Mouse (Mus musculus) lung, embryonic 14.5 days (tissue): ENCODE measurements around the gene Ptprs. TPM values are rescaled to one million over a fixed set of nuclear protein-coding genes. Genes with fewer than 3 reads are reported as not detected.

Source experiments
- ATAC-seq: fragments of 200-750 bp; cut with Nextera tagmentation; 2 replicates; pipeline ENCODE4 v1.8.0; 2017; ENCODE audit warnings: mild to moderate bottlenecking, moderate TSS enrichment, moderate library complexity; ENCODE audit not compliant: insufficient read depth
- DNase-seq: peaks from one replicate; pipeline ENCODE4 v3.0.0-alpha.2; 2015
- H3K27ac ChIP-seq: fragments of 300-500 bp; sonication (generic); 2 replicates; pipeline ENCODE4 v1.5.1; 2014; ENCODE audit warnings: low read depth, mild to moderate bottlenecking, moderate library complexity
- H3K27me3 ChIP-seq: fragments of 300-500 bp; sonication (generic); 2 replicates; pipeline ENCODE4 v1.6.1; 2014; ENCODE audit warnings: low read length, control low read depth; ENCODE audit not compliant: insufficient read depth
- H3K36me3 ChIP-seq: fragments of 300-500 bp; sonication (generic); 2 replicates; pipeline ENCODE4 v1.6.1; 2014; ENCODE audit warnings: control low read depth; ENCODE audit not compliant: insufficient read depth
- H3K4me1 ChIP-seq: fragments of 300-500 bp; sonication (generic); 2 replicates; pipeline ENCODE4 v1.6.1; 2014; ENCODE audit warnings: antibody characterized with exemption, control low read depth; ENCODE audit not compliant: insufficient read depth
- H3K4me2 ChIP-seq: fragments of 300-500 bp; sonication (generic); 2 replicates; pipeline ENCODE4 v1.6.1; 2014; ENCODE audit warnings: mild to moderate bottlenecking
- H3K4me3 ChIP-seq: fragments of 300-500 bp; sonication (generic); 2 replicates; pipeline ENCODE4 v1.5.1; 2014; ENCODE audit warnings: low read depth, low read length
- H3K9ac ChIP-seq: fragments of 300-500 bp; sonication (generic); 2 replicates; pipeline ENCODE4 v1.6.1; 2014
- H3K9me3 ChIP-seq: fragments of 300-500 bp; sonication (generic); 2 replicates; pipeline ENCODE4 v1.6.1; 2016; ENCODE audit warnings: low read depth, low read length, control low read depth
- CTCF ChIP-seq: IDR thresholded peaks from 2 replicates; pipeline ENCODE4 v1.5.1; 2016; ENCODE audit warnings: antibody characterized with exemption, low read depth
- WGBS: fragments of 180-500 bp; shearing (Covaris S2); extraction: QIAGEN DNeasy Blood & Tissue Kit; methylation state at CpG from one replicate; pipeline ENCODE4 v1.1.7; 2014; 5-methylcytosine and 5-hydroxymethylcytosine counted together
- polyA plus RNA-seq: library from polyadenylated mRNA; unstranded; fragments of >200 nt; fragmentation: Nextera tagmentation; extraction: Ambion mirVana; gene quantifications from 2 replicates; pipeline ENCODE4 v1.2.1, GENCODE M21; 2014

The Ptprs gene
- polyA plus RNA-seq, 1 experiment from 2014 or later = 112 TPM

- WGBS = 93% methylated on average over 4 of the region's 4 CpGs
- Histone ChIP-seq H3K4me3 (no peak overlapping the region), H3K4me2 (no peak overlapping the region), H3K27me3 (no peaks in the 10 kb centered on the region), H3K9ac (no peak overlapping the region), H3K9me3 (no peaks in the 10 kb centered on the region), H3K4me1 (no peaks in the 10 kb centered on the region), H3K27ac (no peak overlapping the region), H3K36me3 (peaks cover 84% of the 10 kb centered on the region)
- ATAC-seq (no peak), DNase-seq (no peak)
- no peak for TF ChIP-seq CTCF
These were observed 75.2 kb downstream of the Ptprs start for GRCm38 (mm10) chr17:56401051-56401521.

DNA sequence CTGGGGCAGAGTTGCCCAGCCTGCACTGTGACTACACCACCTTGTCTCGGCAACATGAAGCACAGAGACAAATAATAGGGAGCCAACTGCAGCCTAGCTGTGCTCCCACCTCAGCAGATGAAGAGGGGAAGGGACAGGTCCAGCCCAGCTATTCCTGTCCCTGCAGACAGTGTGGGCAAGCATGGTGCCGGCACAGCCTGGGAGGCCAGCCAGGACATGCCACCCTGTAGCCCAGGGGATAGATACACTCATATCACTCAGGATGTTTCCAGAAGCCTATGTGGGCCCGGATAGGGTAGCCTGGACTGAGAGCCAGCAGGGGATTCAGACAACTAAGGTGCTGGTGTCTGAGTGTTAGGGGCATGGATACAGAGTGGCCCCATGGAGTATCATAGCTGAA lies 76.1 kb downstream of the Ptprs start:
- no peak overlapping the region for H3K4me2 ChIP-seq
- no peak overlapping the region for H3K27ac ChIP-seq
- no peak for ATAC-seq
- H3K4me3 ChIP-seq = no peak overlapping the region
- no peaks in the 10 kb centered on the region for H3K9me3 ChIP-seq
- H3K4me1 ChIP-seq = no peaks in the 10 kb centered on the region
- DNase-seq = no peak
- no peak for TF ChIP-seq CTCF
- H3K27me3 ChIP-seq = no peaks in the 10 kb centered on the region
- peaks cover 88% of the 10 kb centered on the region for H3K36me3 ChIP-seq
- WGBS = 89% methylated on average over 3 of the region's 3 CpGs
- H3K9ac ChIP-seq = no peak overlapping the region

DNA sequence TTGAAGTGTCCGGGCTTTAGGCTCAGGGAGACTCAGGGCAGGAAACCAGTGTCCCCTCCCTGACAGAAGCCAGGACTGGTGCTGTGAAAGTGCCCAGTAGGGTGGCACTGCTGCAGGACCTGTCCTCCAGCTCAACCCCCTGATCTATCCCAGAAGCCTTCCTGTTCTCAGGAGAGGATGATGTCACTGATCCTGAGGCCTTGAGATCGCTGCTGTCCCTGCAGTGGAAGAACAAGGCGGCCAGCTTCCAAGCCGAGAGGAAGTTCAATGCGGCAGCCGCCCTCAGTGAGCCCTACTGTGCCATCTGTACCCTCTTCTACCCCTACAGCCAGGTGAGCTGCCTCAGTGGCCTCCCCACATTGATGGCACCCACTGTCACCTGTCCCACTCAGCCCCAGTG lies 80.2 kb downstream of the Ptprs start:
- Histone ChIP-seq H3K4me1 (no peaks in the 10 kb centered on the region), H3K4me2 (no peak overlapping the region), H3K27ac (no peak overlapping the region), H3K36me3 (peaks cover 83% of the 10 kb centered on the region), H3K9me3 (no peaks in the 10 kb centered on the region), H3K9ac (no peak overlapping the region), H3K27me3 (no peaks in the 10 kb centered on the region), H3K4me3 (no peak overlapping the region)
- 86% methylated on average over 6 of the region's 6 CpGs for WGBS
- DNase-seq (no peak), ATAC-seq (no peak)
- TF ChIP-seq CTCF = no peak

GRCm38 (mm10) chr17:56393889-56394288 lies 82.4 kb downstream of the Ptprs start:
- no peak overlapping the region for H3K4me3 ChIP-seq
- no peaks in the 10 kb centered on the region for H3K9me3 ChIP-seq
- H3K4me1 ChIP-seq = no peaks in the 10 kb centered on the region
- H3K36me3 ChIP-seq = peaks cover 84% of the 10 kb centered on the region
- H3K27ac ChIP-seq = no peak overlapping the region
- WGBS = 93% methylated on average over 10 of the region's 10 CpGs
- TF ChIP-seq CTCF = no peak
- no peak overlapping the region for H3K9ac ChIP-seq
- ATAC-seq (no peak), DNase-seq (no peak)
- H3K27me3 ChIP-seq = no peaks in the 10 kb centered on the region
- no peak overlapping the region for H3K4me2 ChIP-seq

DNA sequence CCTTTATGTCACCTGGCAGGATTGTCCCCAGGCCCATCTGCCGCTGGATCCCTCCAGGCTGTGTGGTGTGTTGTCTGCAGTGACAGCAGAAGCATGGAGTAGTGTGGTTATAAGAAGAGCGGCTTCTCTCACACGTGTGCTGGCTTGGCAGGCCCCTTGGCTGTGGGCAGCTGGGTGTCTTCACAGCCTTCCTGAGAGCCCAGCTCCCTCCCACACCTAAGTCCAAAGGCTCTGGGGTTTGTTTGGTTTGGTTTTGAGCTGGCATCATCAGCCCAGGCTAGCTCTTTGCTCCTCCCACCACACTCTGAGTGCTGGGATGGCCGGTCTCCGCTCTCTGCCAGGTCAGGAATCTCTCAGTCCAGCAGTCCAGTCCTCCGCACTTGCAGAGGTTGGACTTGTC lies 83.0 kb downstream of the Ptprs start:
- no peaks in the 10 kb centered on the region for H3K27me3 ChIP-seq
- no peak for TF ChIP-seq CTCF
- WGBS = 92% methylated on average over 6 of the region's 6 CpGs
- H3K9ac ChIP-seq = no peak overlapping the region
- H3K27ac ChIP-seq = no peak overlapping the region
- H3K9me3 ChIP-seq = no peaks in the 10 kb centered on the region
- no peak overlapping the region for H3K4me2 ChIP-seq
- H3K4me1 ChIP-seq = no peaks in the 10 kb centered on the region
- H3K4me3 ChIP-seq = no peak overlapping the region
- ATAC-seq (no peak), DNase-seq (no peak)
- peaks cover 84% of the 10 kb centered on the region for H3K36me3 ChIP-seq

GRCm38 (mm10) chr17:56387612-56388011 lies 88.7 kb downstream of the Ptprs start:
- WGBS = 85% methylated on average over 6 of the region's 6 CpGs
- Histone ChIP-seq H3K36me3 (peaks cover 85% of the 10 kb centered on the region), H3K27ac (no peak overlapping the region), H3K4me2 (no peak overlapping the region), H3K4me3 (no peak overlapping the region), H3K4me1 (no peaks in the 10 kb centered on the region), H3K27me3 (no peaks in the 10 kb centered on the region), H3K9ac (no peak overlapping the region), H3K9me3 (no peaks in the 10 kb centered on the region)
- no peak for DNase-seq
- no peak for ATAC-seq
- TF ChIP-seq CTCF = no peak

GRCm38 (mm10) chr17:56384903-56385302 lies 91.4 kb downstream of the Ptprs start:
- Histone ChIP-seq H3K9ac (no peak overlapping the region), H3K4me3 (no peak overlapping the region), H3K27me3 (no peaks in the 10 kb centered on the region), H3K36me3 (peaks cover 84% of the 10 kb centered on the region), H3K4me2 (no peak overlapping the region), H3K4me1 (no peaks in the 10 kb centered on the region), H3K9me3 (no peaks in the 10 kb centered on the region), H3K27ac (no peak overlapping the region)
- no peak for DNase-seq
- no peak for ATAC-seq
- 87% methylated on average over 6 of the region's 6 CpGs for WGBS
- no peak for TF ChIP-seq CTCF

GRCm38 (mm10) chr17:56382997-56383396 lies 93.3 kb downstream of the Ptprs start:
- no peak for TF ChIP-seq CTCF
- DNase-seq = no peak
- no peaks in the 10 kb centered on the region for H3K4me1 ChIP-seq

More at GRCm38 (mm10) chr17:56382997-56383396, 93.3 kb downstream of the Ptprs start:
- Histone ChIP-seq H3K27ac (no peak overlapping the region), H3K27me3 (no peaks in the 10 kb centered on the region), H3K4me3 (no peak overlapping the region), H3K4me2 (no peak overlapping the region), H3K9me3 (no peaks in the 10 kb centered on the region), H3K36me3 (peaks cover 74% of the 10 kb centered on the region), H3K9ac (no peak overlapping the region)
- WGBS = 69% methylated on average over 8 of the region's 8 CpGs
- ATAC-seq = no peak
